Mouse (Mus musculus): ENCODE data around the gene Defb29. TPM values are rescaled to one million over a fixed set of nuclear protein-coding genes. Genes with fewer than 3 reads are reported as not detected.

Gene Defb29
- polyA plus RNA-seq, 1 experiment from 2014 or later: not detected

DNA sequence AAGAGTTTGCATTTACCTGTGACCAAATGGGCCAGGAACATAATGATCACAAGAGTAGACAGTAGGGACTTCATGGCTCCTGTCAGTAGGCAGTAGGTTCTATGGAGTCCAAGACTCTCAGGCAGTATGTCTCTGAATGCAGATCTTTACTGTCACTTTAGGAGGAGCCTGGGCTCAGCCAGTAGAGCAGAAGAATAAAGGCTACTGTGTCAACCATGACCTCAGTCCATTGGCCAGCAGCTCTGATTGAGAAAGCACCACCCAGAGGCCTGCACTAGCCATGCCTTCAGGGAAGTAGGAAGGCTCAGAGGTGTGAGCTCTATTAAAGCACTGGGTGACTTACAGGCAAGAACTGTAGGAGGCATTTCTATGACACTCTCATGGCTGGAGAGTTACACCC is 49.9 kb downstream of the Defb29 start, which contains the start of gene Defb22:
Gene Defb22, minus strand, starts transcription at position 101 of the 400 bp plus-strand sequence.
- H3K4me3 ChIP-seq (ENCODE audit: low read depth, low read length): no peak within 1 kb of the TSS
- ATAC-seq (ENCODE audit: insufficient read depth, low FRiP score, low TSS enrichment) (no peak), DNase-seq (ENCODE audit: low spot score) (no peak)
- H3K27me3 ChIP-seq (ENCODE audit: control insufficient read depth, insufficient read depth, low read length): no peaks in the 10 kb centered on the region
- H3K4me1 ChIP-seq (ENCODE audit: control insufficient read depth, insufficient read depth, low read length): no peaks in the 10 kb centered on the region
- no peaks in the 10 kb centered on the region for H3K36me3 ChIP-seq (ENCODE audit: control insufficient read depth, insufficient read depth, low read length)
- H3K9ac ChIP-seq (ENCODE audit: low read length): no peak within 1 kb of the TSS
- H3K27ac ChIP-seq (ENCODE audit: low read depth, low read length): no peak within 1 kb of the TSS
- H3K9me3 ChIP-seq (ENCODE audit: control insufficient read depth, low read length): no peaks in the 10 kb centered on the region
- H3K4me2 ChIP-seq (ENCODE audit: low read depth): no peak within 1 kb of the TSS

Other genes with a start within 250 kb of the Defb29 start
- 30.0 and 30.4 TPM in 2 replicates for gene Tbc1d20, start 246.3 kb downstream of the Defb29 start, polyA plus RNA-seq (2014; fragmentation: Nextera tagmentation; extraction: Ambion mirVana)
- 69.2 and 77.8 TPM in 2 replicates for gene Rbck1, start 207.4 kb downstream of the Defb29 start, polyA plus RNA-seq (2014; fragmentation: Nextera tagmentation; extraction: Ambion mirVana)
- gene Trib3, start 196.1 kb downstream of the Defb29 start, polyA plus RNA-seq (2014; fragmentation: Nextera tagmentation; extraction: Ambion mirVana): 1.1 and 1.4 TPM in 2 replicates
- gene Nrsn2, start 163.5 kb downstream of the Defb29 start, polyA plus RNA-seq (2014; fragmentation: Nextera tagmentation; extraction: Ambion mirVana): 7.6 TPM in 2 replicates
- 19.1 and 21.4 TPM in 2 replicates for gene Sox12, start 142.0 kb downstream of the Defb29 start, polyA plus RNA-seq (2014; fragmentation: Nextera tagmentation; extraction: Ambion mirVana)
- 52.7 and 55.2 TPM in 2 replicates for gene Zcchc3, start 125.1 kb downstream of the Defb29 start, polyA plus RNA-seq (2014; fragmentation: Nextera tagmentation; extraction: Ambion mirVana)
- 0.22 and 0.52 TPM in 2 replicates for gene 6820408C15Rik, start 124.5 kb downstream of the Defb29 start, polyA plus RNA-seq (2014; fragmentation: Nextera tagmentation; extraction: Ambion mirVana)
- not detected in 2 replicates for gene Defb23, start 75.5 kb downstream of the Defb29 start, polyA plus RNA-seq (2014; fragmentation: Nextera tagmentation; extraction: Ambion mirVana)
- gene Defb20, start 63.0 kb downstream of the Defb29 start, polyA plus RNA-seq (2014; fragmentation: Nextera tagmentation; extraction: Ambion mirVana): not detected in 2 replicates
- not detected in 2 replicates for gene Defb22, start 50.0 kb downstream of the Defb29 start, polyA plus RNA-seq (2014; fragmentation: Nextera tagmentation; extraction: Ambion mirVana)
- not detected in 2 replicates for gene Defb26, start 28.4 kb downstream of the Defb29 start, polyA plus RNA-seq (2014; fragmentation: Nextera tagmentation; extraction: Ambion mirVana)
- not detected in 2 replicates for gene Defb28, start 21.8 kb downstream of the Defb29 start, polyA plus RNA-seq (2014; fragmentation: Nextera tagmentation; extraction: Ambion mirVana)
- not detected in 2 replicates for gene Gm17416, start 29.2 kb upstream of the Defb29 start, polyA plus RNA-seq (2014; fragmentation: Nextera tagmentation; extraction: Ambion mirVana)
- gene Defb21, start 32.6 kb upstream of the Defb29 start, polyA plus RNA-seq (2014; fragmentation: Nextera tagmentation; extraction: Ambion mirVana): not detected in 2 replicates
- gene Defb19, start 40.2 kb upstream of the Defb29 start, polyA plus RNA-seq (2014; fragmentation: Nextera tagmentation; extraction: Ambion mirVana): not detected in 2 replicates
- not detected in 2 replicates for gene Defb45, start 59.3 kb upstream of the Defb29 start, polyA plus RNA-seq (2014; fragmentation: Nextera tagmentation; extraction: Ambion mirVana)
- not detected in 2 replicates for gene Defb36, start 64.2 kb upstream of the Defb29 start, polyA plus RNA-seq (2014; fragmentation: Nextera tagmentation; extraction: Ambion mirVana)
- gene Defb25, start 83.0 kb upstream of the Defb29 start, polyA plus RNA-seq (2014; fragmentation: Nextera tagmentation; extraction: Ambion mirVana): not detected in 2 replicates
- 0.58 TPM in 2 replicates for gene Rem1, start 86.9 kb upstream of the Defb29 start, polyA plus RNA-seq (2014; fragmentation: Nextera tagmentation; extraction: Ambion mirVana)
- gene H13, start 129.4 kb upstream of the Defb29 start, polyA plus RNA-seq (2014; fragmentation: Nextera tagmentation; extraction: Ambion mirVana): 123 TPM in 2 replicates
- 39.1 and 40.6 TPM in 2 replicates for gene Mcts2, start 146.9 kb upstream of the Defb29 start, polyA plus RNA-seq (2014; fragmentation: Nextera tagmentation; extraction: Ambion mirVana)
- 116 and 129 TPM in 2 replicates for gene Id1, start 196.2 kb upstream of the Defb29 start, polyA plus RNA-seq (2014; fragmentation: Nextera tagmentation; extraction: Ambion mirVana)
- gene Cox4i2, start 214.1 kb upstream of the Defb29 start, polyA plus RNA-seq (2014; fragmentation: Nextera tagmentation; extraction: Ambion mirVana): 3.5 and 4.6 TPM in 2 replicates

Data from neural tube, embryonic 11.5 days (tissue).